Mouse (Mus musculus): ENCODE measurements around the gene Sh3rf1. TPM values are rescaled to one million over a fixed set of nuclear protein-coding genes. Genes with fewer than 3 reads are reported as not detected.

Sh3rf1 gene
- polyA plus RNA-seq, 1 experiment from 2014 or later, result 8.3 TPM

DNA sequence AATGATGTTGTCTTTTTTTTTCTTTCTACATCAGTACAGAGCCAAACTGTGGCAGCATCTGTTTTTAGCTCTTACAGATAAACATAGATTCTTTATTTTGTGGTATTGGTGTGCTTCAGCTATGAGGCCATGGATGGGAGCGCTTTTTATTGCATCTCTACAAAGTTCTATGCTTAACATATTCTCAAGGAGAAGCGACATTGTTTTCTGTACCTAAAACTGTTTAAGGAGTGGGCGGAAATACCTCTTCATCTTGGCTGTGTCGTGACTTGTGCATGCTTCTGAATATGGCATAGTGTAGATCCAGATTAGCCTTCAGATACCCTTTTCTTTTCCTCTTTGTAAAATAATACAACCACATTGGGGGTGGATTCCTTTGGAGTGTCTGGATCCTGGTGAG, 25.8 kb downstream of the Sh3rf1 start:
- H3K27ac ChIP-seq (ENCODE audit: low read depth, low read length), result no peak overlapping the region
- 96% methylated on average over 4 of the region's 4 CpGs for WGBS

DNA sequence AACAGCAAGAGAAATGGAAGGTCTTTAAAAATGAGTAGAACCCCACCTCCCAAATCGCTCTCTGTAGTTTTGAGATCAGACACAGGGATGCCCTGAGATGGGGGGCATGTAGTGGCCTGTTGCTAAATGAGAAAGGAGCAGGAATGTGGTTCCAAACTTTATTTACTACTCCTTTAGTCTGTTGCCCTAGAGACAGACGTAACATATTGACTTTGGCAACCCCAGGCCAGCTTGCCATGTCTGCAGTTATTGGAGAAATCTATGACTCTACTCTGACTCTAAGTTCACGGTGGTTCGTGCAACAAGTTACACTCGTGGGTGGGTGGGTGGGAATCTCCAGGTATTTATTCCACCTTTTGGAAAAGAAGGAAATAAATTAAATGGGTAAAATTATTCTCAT, 30.5 kb downstream of the Sh3rf1 start:
- Histone ChIP-seq H3K27ac (ENCODE audit: low read depth, low read length) (no peak overlapping the region), H3K4me1 (replicated peaks; ENCODE audit: control insufficient read depth, insufficient read depth, low read length) (no peaks in the 10 kb centered on the region), H3K9ac (ENCODE audit: low read depth, low read length) (no peak overlapping the region), H3K9me3 (ENCODE audit: control insufficient read depth) (peaks cover 4% of the 10 kb centered on the region; the same call in 1 of the 2 replicates), H3K27me3 (replicated peaks; ENCODE audit: control insufficient read depth, insufficient read depth, low read length) (no peaks in the 10 kb centered on the region), H3K4me2 (replicated peaks; ENCODE audit: low read depth) (no peak overlapping the region), H3K36me3 (ENCODE audit: control insufficient read depth, insufficient read depth) (peaks cover 5% of the 10 kb centered on the region; the same call in 1 of the 2 replicates), H3K4me3 (ENCODE audit: low read depth, low read length) (no peak overlapping the region)
- no peak for TF ChIP-seq CTCF (IDR thresholded peaks at IDR 0.05; ENCODE audit: low read depth)
- 72% methylated on average over 5 of the region's 5 CpGs for WGBS
- ATAC-seq, result no peak

More for the DNA sequence above, 25.8 kb downstream of the Sh3rf1 start:
- Histone ChIP-seq H3K4me3 (ENCODE audit: low read depth, low read length) (no peak overlapping the region), H3K36me3 (ENCODE audit: control insufficient read depth, insufficient read depth) (peaks cover 5% of the 10 kb centered on the region; the same call in 1 of the 2 replicates), H3K27me3 (replicated peaks; ENCODE audit: control insufficient read depth, insufficient read depth, low read length) (no peaks in the 10 kb centered on the region), H3K4me2 (replicated peaks; ENCODE audit: low read depth) (no peak overlapping the region), H3K9ac (ENCODE audit: low read depth, low read length) (no peak overlapping the region), H3K4me1 (replicated peaks; ENCODE audit: control insufficient read depth, insufficient read depth, low read length) (0 out of 2 replicates have a peak, but pooled peaks cover 5% of the 10 kb centered on the region), H3K9me3 (ENCODE audit: control insufficient read depth) (peaks cover 4% of the 10 kb centered on the region; the same call in 1 of the 2 replicates)
- no peak for TF ChIP-seq CTCF (IDR thresholded peaks at IDR 0.05; ENCODE audit: low read depth)
- ATAC-seq, result no peak

DNA sequence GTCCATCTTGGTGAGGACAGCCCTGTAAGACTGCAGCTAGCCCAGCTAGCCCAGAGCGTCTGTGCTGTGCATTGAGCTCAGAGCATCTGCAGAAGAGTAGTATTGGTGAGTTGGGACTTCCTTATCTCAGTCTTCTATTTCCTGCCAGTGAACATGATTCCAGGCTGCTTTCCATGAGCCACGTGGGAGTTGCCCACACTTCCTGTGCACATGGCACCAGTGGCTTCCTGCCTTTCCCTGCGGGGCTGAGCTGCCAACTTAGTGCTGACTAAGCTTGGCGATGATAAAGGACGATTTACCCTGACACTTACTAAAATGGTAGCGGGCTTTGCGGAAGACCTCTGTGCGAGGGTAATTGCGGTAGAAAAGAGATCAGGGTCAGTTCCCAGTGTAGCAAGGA, 35.2 kb downstream of the Sh3rf1 start:
- 82% methylated on average over 9 of the region's 9 CpGs for WGBS
- no peak for ATAC-seq
- no peak overlapping the region for H3K9ac ChIP-seq (ENCODE audit: low read depth, low read length)
- no peak overlapping the region for H3K27ac ChIP-seq (ENCODE audit: low read depth, low read length)
- H3K27me3 ChIP-seq (replicated peaks; ENCODE audit: control insufficient read depth, insufficient read depth, low read length), result no peaks in the 10 kb centered on the region
- H3K4me2 ChIP-seq (replicated peaks; ENCODE audit: low read depth), result no peak overlapping the region
- no peak overlapping the region for H3K4me3 ChIP-seq (ENCODE audit: low read depth, low read length)
- no peaks in the 10 kb centered on the region for H3K36me3 ChIP-seq (ENCODE audit: control insufficient read depth, insufficient read depth)
- H3K9me3 ChIP-seq (ENCODE audit: control insufficient read depth), result no peaks in the 10 kb centered on the region
- H3K4me1 ChIP-seq (replicated peaks; ENCODE audit: control insufficient read depth, insufficient read depth, low read length), result no peaks in the 10 kb centered on the region
- TF ChIP-seq CTCF (IDR thresholded peaks at IDR 0.05; ENCODE audit: low read depth), result no peak

DNA sequence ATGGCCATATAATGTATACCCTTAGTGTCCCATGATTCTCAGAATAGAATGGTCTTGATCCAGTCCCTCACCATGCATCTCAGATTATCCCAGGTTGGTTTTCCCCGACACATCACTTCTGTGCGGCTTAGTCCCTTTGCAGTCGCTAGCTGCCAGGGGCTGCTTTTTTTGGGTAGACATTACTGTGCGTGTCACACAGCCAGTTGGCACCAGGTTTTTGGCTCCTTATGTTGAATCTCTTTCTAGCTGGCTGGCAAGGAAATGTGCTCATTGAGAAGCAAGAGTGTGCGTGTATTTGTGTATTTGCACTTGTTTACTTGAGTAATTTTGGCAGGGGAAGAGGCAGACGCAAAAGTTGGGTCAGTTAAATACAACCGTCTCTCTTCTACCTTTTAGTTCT, 35.9 kb downstream of the Sh3rf1 start:
- Histone ChIP-seq H3K27me3 (replicated peaks; ENCODE audit: control insufficient read depth, insufficient read depth, low read length) (no peaks in the 10 kb centered on the region), H3K4me1 (replicated peaks; ENCODE audit: control insufficient read depth, insufficient read depth, low read length) (no peaks in the 10 kb centered on the region), H3K9ac (ENCODE audit: low read depth, low read length) (no peak overlapping the region), H3K9me3 (ENCODE audit: control insufficient read depth) (no peaks in the 10 kb centered on the region), H3K36me3 (ENCODE audit: control insufficient read depth, insufficient read depth) (no peaks in the 10 kb centered on the region), H3K4me3 (ENCODE audit: low read depth, low read length) (no peak overlapping the region), H3K4me2 (replicated peaks; ENCODE audit: low read depth) (no peak overlapping the region), H3K27ac (ENCODE audit: low read depth, low read length) (no peak overlapping the region)
- no peak for ATAC-seq
- WGBS, result 85% methylated on average over 7 of the region's 7 CpGs
- TF ChIP-seq CTCF (IDR thresholded peaks at IDR 0.05; ENCODE audit: low read depth), result no peak

DNA sequence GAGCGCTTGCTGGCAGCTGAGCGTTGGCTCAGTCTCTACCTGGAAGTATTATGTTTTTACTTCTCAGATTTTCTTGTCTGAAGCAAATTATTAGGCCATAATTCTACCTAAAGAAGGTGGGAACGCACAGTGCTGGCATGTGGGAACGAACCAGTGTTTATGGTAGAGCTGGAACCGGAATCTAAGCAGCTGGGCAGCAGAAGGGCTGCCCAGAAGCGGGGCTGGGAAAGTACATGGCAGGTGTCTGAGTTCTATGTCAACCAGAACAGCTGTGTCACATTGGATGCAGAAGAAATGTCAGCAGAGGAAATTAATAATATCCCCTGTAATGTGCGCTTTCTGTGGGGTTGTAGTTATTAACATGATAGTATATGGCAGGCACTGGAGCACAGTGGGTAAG, 36.9 kb downstream of the Sh3rf1 start:
- H3K27me3 ChIP-seq (replicated peaks; ENCODE audit: control insufficient read depth, insufficient read depth, low read length), result no peaks in the 10 kb centered on the region
- H3K27ac ChIP-seq (ENCODE audit: low read depth, low read length), result no peak overlapping the region
- no peaks in the 10 kb centered on the region for H3K4me1 ChIP-seq (replicated peaks; ENCODE audit: control insufficient read depth, insufficient read depth, low read length)
- no peak for ATAC-seq
- no peaks in the 10 kb centered on the region for H3K36me3 ChIP-seq (ENCODE audit: control insufficient read depth, insufficient read depth)
- H3K4me2 ChIP-seq (replicated peaks; ENCODE audit: low read depth), result no peak overlapping the region
- H3K9me3 ChIP-seq (ENCODE audit: control insufficient read depth), result no peaks in the 10 kb centered on the region
- TF ChIP-seq CTCF (IDR thresholded peaks at IDR 0.05; ENCODE audit: low read depth), result no peak
- WGBS, result 76% methylated on average over 7 of the region's 7 CpGs
- no peak overlapping the region for H3K4me3 ChIP-seq (ENCODE audit: low read depth, low read length)
- no peak overlapping the region for H3K9ac ChIP-seq (ENCODE audit: low read depth, low read length)

- ATAC-seq, result no peak
- H3K9ac ChIP-seq (ENCODE audit: low read depth, low read length), result no peak overlapping the region
These were observed 37.7 kb downstream of the Sh3rf1 start for GRCm38 (mm10) chr8:61261374-61261773.

GRCm38 (mm10) chr8:61263691-61264090, 40.0 kb downstream of the Sh3rf1 start:
- no peak overlapping the region for H3K9ac ChIP-seq (ENCODE audit: low read depth, low read length)
- H3K27me3 ChIP-seq (replicated peaks; ENCODE audit: control insufficient read depth, insufficient read depth, low read length), result no peaks in the 10 kb centered on the region
- WGBS, result 91% methylated on average over 4 of the region's 4 CpGs
- no peak for ATAC-seq
- H3K9me3 ChIP-seq (ENCODE audit: control insufficient read depth), result no peaks in the 10 kb centered on the region
- H3K36me3 ChIP-seq (ENCODE audit: control insufficient read depth, insufficient read depth), result no peaks in the 10 kb centered on the region
- no peak for TF ChIP-seq CTCF (IDR thresholded peaks at IDR 0.05; ENCODE audit: low read depth)
- H3K4me3 ChIP-seq (ENCODE audit: low read depth, low read length), result no peak overlapping the region
- no peaks in the 10 kb centered on the region for H3K4me1 ChIP-seq (replicated peaks; ENCODE audit: control insufficient read depth, insufficient read depth, low read length)
- no peak overlapping the region for H3K27ac ChIP-seq (ENCODE audit: low read depth, low read length)
- H3K4me2 ChIP-seq (replicated peaks; ENCODE audit: low read depth), result no peak overlapping the region

More at GRCm38 (mm10) chr8:61261374-61261773, 37.7 kb downstream of the Sh3rf1 start:
- no peaks in the 10 kb centered on the region for H3K9me3 ChIP-seq (ENCODE audit: control insufficient read depth)
- H3K4me1 ChIP-seq (replicated peaks; ENCODE audit: control insufficient read depth, insufficient read depth, low read length), result no peaks in the 10 kb centered on the region
- H3K36me3 ChIP-seq (ENCODE audit: control insufficient read depth, insufficient read depth), result no peaks in the 10 kb centered on the region
- TF ChIP-seq CTCF (IDR thresholded peaks at IDR 0.05; ENCODE audit: low read depth), result no peak
- no peaks in the 10 kb centered on the region for H3K27me3 ChIP-seq (replicated peaks; ENCODE audit: control insufficient read depth, insufficient read depth, low read length)
- H3K4me3 ChIP-seq (ENCODE audit: low read depth, low read length), result no peak overlapping the region
- 70% methylated on average over 4 of the region's 4 CpGs for WGBS
- H3K27ac ChIP-seq (ENCODE audit: low read depth, low read length), result no peak overlapping the region
- no peak overlapping the region for H3K4me2 ChIP-seq (replicated peaks; ENCODE audit: low read depth)
